Mouse (Mus musculus) adrenal gland, postnatal 10 days (tissue): ENCODE measurements at regions not wholly inside any gene's neighbourhood (a gene's known extent, or its start where the extent isn't known, plus 50 kb on each side); places are given as distances from the start of the nearest gene placed in this dataset.

Experiments
- DNase-seq: peaks from one replicate; pipeline ENCODE4 v3.0.0; 2021; ENCODE audit warnings: mixed read lengths

DNA sequence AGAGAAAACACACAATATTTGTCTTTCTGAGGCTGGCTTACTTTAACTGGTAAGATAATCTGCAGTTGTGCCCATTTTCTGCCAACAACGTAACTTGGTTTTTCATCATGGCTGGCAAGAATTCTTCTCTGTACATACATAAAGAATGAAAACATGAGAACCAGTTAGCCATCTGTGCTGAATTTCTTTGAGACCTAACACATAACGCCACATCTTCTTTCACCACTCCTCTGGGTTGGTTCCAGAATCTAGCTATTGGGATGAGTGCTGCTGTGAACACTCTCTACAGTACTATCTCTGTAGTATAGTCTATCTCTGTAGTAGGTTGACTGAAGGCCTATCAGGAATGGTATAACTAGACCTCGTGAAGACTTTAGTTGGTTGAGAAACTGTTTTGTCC, 132.1 kb downstream of the 1700020N01Rik start:
- DNase-seq: no peak

DNA sequence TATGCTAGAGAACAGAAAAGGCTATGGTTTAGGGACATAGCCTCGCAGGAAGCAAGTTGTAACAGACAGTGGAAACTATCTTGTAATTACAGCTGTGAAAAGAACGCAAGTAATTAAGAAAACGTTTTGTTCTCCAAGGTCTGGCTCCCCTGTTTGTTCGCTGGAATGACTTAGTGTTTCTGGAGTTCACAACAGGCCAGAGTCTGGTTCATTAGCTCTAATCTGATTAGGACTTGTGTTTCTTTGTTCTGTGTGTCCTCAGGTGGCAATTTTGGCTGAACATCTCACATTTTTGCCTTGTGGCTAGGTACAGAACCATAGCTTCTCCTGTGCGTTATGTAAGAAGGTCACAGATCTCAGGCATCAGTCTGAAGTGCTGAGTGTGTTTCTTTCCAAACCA, 141.7 kb upstream of the Sgk1 start:
- no peak for DNase-seq

DNA sequence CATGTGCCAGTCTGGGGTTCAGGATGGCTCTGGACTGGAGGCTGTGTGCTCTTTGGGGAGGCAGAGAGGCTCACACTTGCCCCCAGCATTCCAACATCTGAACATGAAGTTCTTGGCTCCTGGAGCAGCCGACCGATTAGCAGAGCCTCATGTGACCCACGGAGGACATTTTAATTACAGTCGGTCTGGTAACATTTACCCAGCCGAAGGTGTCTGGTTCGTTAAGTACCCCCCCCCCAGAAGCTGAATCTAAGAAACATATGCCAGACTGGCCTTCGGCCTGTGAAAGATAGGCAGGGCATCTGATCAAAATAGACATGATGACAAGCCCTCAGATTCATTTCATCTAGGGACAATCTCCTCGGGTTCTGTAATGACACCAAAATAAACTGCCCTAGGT, 140.4 kb upstream of the Sgk1 start:
- DNase-seq: no peak

DNA sequence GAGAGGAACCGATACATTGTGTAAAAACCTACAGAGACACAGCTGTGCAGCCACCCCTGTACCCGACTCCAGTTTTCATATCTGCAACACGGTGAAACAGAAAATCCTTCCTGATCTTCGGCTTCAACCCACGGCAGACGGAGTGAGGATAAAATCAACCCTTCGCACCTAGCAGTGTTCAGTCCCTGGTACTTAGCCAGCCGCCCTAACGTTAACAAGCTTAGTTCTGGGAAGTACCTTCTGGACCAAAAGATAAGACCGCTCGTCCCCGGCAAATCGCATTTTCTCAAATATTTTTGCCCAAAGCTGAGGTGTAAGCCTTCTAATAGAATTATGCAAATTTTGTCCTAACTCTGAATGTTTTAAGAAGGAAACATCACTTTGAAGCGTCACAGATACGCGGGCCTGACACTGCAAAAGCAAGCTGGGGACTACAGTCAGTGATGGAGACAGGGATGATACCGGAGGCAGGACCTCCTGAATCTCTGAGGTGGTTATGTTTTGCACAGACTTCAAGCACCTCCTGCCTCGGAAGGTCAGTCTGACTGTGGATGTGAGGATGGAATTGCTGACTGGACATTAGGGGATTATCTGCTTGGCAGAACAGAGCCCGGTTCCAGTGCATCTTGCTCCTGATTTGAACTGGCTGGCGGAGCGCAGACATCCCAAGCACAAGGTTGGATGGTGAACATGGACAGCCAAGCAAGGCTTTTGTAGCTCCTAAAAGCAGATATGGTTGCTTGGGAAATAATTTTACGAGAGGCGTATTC, 139.8 kb upstream of the Sgk1 start:
- DNase-seq: no peak

DNA sequence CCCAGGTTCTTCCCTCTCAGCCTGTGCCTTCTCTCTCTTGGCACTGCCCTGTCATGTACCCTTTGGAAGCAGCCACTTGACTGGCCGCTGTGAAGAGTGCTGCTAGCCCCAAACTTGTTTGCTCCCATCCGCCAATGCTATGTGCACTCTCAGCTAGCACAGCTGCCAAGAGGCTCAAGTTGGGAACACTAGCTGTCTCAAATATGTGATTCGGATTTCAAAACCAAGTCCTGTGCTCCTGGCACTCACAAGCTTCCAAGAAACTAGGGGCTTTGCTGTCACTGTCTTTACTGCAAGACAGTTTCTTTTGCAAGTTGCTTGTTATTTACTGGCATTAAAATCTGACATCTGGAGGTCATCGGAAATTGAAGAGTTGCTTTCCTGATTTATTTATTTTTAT, 138.6 kb upstream of the Sgk1 start:
- DNase-seq: peak; percentile 14

DNA sequence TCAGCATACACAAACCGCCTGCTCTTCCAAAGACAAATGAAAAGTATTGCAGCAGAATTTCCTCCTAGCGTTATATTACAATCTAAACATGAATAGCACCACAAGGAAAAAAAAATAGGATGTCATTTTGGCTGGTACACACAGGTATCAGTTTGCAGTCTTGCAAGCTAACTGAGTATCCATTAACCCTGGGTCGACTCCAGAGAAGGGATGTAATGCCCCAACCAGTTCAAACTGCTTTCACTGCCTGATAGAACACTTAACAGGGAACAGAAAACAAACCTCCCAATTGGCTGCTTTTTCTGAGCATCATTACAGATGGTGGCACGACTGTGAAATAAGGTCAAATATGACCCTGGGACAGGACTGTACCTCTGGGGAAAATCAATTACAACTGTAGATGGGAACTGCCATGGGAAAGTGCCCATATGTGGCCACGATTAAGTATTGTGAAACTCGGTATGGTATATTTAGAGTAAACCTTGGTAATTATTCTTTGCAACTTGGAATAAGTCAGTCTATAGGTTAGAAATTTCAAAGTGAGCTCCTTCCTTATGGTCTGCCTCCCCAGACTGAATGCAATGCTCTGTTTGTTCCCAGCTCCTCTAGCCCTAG, 137.5 kb upstream of the Sgk1 start:
- DNase-seq: no peak

DNA sequence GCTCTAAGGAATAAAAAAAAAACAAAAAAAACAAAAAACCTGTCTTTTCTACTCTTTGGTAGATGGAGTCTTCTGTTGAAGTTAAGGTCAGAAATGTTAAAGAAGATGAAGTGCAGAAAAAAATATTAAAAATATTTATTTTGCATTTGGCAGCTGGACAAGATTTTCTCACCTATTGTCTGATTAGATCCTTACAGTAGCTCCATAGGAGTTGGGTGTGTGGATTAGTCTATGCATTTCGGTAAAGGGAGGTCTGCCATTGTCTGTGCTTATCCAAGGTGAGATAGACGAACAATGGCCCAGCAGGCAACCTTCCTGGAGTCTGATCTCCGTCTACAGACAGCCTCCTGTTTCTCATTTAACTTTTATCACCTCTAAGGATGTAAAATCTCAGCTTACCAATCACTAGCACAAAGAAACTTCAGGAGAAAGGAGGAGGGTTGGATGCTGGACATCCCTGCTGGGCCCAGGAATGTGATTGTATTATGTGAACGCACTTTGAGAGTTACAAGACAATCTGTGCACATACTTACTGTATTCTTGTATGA, 136.0 kb upstream of the Sgk1 start:
- no peak for DNase-seq

DNA sequence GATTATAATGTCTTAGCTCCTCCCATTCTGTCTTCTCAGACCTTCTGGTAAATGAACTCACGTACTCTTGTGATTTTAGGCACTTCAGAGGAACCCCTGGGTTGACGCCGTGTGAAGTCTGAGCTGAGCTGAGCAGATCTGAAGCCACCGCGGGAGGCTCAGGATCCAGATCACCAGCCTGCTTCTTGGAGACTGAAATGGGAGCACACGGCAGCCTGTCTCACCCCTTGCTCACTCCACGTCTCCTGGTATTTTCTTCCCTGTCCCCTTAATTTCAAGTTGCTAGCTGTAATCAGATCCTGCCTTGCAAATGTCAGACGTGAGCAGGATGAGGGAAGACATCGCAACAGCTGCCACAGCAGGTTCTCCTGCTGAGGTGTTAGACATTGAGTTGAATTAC, 135.3 kb upstream of the Sgk1 start:
- DNase-seq: no peak

DNA sequence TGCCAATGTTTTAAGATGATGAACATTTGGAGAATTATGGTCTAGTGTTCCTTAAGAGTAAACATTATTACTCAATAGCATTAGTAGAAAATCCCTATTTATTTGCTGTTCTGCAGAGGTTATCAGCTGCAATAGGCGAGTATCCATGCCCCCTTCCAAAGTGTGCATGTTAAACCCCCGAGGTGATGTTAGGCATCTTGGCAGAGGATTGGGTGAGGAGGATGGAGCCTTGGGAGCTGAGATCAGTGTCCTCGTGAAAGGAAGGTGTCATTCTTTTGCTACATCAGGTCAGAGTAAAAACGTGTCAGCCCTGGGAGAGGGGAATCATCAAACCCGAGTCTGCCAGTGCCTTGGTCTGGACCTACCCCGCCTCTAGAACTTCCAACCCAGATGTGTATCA, 130.7 kb upstream of the Sgk1 start:
- DNase-seq: no peak

DNA sequence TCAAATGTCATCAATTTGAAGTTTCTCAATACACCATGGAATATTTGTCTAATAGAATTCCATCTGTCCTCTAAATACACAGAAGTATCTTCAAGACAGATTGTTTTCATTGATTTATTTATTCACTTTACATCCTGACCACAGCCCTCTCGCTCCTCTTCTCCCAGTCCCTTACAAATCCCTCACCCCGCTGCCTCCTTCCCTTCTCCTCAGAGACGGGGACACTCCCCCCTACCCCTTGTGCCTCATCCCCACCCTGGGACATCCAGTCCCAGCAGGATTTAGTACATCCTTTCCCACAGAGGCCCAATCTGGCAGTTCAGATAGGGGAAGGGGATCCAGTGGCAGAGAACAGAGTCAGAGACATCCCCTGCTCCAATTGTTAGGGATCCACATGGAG, 129.6 kb upstream of the Sgk1 start:
- no peak for DNase-seq

DNA sequence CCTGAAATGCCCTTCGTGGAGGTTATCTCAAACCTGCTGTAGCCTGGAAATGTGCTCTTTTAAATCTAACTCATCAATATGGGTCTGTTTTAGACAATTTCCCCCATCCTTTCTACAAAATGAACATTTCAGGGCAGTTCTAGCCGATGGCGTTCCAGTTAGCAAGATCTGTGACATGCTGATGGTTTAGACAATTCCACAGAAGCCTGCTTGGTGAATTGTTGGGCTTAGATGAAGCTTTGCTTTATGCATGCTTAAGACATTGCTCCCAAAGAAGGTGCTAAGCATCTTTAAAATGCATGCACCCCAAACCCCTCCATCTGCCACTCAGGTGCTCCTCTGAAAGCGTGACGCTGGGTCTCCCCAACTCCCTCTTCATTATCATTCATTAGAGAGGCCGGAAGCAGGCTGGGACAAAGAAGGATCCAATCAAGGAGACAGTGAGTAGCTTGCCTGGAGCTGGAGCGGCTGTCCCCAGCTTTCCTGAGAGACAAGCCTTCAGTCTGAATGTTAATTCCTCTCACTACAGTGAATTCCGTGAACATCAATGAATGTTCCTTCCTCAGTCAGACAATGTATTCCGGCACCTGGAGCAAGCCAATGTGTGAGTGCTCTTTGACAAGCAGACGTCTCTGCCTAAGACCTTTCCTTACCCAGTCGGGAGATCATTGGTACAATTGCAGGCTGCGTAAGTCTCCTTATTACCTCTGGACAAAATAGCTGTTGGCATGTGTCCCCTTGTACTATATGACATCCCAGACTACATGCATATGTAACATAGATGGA, 127.0 kb upstream of the Sgk1 start:
- DNase-seq: no peak

DNA sequence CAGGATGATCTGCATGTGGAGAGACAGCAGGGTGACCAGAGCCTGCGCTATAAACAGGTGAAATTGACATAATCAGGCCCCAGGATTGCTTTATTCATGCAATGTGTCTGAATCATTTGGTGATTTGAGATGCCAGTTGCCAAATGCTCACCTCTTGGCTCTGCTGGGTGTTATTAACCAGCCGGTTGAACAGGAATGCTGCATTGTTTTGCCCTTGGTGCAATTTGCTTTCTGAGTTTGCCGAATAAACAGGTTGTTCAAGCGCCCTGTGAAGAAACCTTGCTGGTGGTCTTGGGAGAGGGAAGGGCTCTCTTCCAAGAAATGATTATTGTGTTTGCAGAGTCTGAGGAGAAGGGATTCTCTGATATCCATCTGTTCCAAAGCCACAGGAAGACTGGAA, 126.3 kb upstream of the Sgk1 start:
- no peak for DNase-seq

DNA sequence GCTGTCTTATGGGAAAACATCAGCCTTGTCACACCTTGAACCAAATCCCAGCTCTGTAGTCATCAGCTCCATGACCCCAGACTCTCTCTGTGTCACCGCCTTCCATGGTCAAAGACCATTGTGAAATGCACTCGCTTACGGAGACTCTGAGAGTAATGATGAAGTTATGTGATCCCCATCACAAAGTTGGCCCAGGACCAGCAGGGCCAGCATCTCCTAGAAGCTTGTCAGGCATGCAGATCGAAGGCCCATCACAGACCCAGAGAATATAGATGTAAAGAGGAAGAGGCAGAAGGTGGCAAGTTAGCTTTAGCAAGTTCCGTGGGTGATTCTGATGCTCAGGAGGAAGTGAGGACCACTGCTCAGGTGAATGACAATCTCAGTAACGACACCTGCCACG, 125.2 kb upstream of the Sgk1 start:
- peak; percentile 48 for DNase-seq

DNA sequence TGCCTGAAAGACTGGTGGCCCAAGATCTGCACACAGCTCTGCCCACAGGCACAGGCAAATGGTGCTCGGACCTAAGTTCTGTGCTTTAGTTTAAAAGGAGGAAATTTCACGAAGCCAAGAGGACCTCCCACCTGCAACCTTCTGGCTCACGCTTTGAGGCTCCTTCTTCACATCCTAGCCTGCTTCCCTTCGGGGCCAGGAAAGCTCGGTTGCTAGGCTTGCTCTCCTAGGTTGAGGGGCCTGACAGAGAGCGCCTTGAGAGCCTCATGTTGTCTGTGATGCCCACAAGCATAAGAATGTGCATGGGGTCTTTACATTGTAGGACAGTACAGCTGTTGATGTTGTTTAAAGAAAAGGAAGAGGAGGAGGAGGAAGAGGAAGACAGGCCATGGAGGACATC, 123.9 kb upstream of the Sgk1 start:
- no peak for DNase-seq

DNA sequence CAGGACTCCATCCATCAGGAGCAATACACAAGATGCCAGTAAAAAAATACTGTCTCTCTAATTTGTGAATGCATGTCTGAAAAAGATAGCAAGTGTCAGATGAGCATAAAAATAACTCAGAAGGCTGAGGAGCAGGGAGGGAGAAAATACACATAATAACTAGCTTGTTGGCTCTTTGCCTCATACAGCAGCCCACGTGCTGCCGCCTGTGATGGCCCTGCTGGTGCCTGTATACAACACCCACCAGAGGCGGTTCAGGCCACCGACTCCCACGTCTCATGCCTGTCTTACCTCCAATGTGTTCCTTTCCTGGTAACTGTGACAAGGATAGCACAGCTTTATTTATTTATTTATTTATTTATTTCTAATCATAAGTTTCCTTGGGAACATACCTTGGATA, 119.5 kb upstream of the Sgk1 start:
- no peak for DNase-seq

DNA sequence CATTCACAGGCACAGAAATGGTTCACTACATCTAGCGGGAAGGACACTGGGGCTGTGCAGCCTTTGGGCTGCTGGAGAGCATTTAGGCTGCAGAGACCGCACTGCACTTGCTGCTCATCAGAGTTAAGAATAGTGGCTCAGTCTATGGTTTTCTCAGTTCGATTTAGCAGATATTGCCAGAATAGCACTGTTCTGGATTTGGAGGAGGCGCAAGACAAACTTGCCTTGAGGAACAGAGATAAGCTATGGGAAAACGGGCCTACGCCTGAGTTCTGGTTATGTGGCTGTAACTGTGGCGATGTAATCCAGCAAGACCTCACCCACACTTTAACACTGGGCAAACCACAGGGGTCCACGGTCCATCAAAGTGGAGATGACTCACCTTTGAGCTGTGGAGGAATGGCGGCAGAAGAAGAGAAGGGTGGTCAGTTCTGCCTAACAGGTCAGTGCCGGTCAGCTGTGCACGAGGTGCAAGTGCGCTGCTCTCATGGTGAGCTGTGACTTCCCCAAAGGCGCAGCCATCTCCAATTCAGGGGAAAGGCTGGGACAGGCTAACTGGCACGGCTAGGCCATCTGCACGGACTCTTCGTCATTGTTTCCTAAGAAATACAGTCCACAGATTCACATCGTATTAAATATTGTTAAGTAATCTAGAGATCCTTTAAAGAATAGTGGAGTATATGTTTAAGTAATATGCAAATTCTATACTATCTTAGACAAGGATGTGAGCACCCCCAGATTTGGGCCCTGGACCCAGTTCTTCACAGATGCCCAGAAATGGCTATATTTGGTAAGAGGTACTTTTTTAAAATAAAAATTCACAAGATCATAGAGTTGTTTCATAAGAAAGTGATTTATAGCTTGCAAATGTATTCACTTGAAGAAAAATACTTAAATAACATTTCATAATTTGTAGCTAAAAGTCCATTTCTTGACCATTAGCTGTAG, 118.7 kb upstream of the Sgk1 start:
- no peak for DNase-seq

DNA sequence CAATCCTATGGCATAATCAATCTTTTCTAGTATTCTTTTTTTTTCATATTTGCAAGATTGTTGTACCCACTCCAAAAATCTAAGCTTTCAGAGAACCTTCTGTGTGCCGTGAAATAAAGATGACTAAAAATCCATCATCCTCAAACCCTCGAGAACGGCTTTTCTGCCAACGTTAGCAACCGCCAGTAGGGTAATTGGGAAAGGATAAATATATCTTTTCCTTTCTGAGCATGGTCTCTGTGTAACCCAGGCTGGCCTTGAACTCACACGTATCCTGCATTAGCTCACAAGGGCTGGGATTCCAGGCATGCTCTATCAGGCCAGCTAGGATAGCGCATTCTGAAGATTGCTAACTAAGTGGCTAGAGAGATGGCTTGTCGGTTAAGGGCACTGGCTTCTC, 117.9 kb upstream of the Sgk1 start:
- no peak for DNase-seq

DNA sequence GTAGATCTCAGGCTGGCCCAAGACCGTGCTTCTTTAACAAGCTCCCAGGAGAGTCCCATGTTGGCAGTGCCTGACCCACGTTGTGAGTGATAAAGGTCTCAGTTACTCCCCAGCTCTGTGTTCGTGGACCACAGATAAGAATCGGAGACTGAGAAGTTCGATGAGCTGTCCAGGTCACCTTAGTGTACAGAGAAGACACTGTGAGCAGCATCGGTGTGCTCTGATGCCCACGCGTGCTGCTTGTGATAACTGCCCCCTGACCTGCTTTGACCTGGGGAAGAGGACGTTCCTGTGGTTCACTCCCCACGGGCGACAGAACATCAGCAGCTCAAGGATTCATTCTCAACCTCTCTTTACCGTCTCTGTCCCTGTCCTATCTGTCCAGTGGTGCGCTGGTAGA, 117.1 kb upstream of the Sgk1 start:
- DNase-seq: no peak

DNA sequence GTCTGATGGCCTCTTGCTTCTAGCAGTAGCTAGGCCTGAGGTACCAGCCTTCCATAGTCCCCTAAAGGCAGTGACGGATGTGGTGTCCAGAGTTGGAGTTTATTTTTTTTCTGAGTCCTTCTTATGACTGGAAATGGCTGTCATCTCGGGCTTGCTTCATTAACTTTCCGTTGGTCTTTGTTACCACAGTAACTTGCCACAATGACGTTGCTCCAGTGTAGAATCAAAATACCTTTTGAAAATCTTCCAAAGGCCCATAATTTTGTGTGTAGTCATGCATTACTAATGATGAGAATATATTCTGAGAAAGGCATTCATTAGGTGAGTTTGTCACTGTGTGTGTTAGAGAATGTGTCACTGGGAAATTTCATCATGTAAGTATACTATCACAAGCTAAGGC, 108.4 kb upstream of the Sgk1 start:
- DNase-seq: no peak

DNA sequence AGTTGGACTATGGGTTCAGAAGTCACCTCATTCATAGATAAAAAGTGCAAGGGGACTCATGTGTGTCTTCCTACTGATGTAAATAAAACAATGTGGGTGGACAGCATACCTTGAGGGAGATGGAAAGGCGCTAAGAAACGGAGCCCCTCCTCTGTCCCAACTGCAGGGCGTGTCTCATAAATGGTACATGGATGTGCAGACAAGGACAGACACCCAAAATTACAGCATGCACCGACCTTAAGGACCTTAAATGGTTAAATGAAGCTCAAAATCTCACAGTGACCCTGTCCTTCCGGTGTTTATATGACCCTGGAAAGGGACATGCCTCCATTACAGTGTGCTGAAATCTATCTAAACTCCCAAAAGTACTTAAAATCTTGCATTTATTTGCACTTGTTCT, 106.5 kb upstream of the Sgk1 start:
- DNase-seq: no peak

DNA sequence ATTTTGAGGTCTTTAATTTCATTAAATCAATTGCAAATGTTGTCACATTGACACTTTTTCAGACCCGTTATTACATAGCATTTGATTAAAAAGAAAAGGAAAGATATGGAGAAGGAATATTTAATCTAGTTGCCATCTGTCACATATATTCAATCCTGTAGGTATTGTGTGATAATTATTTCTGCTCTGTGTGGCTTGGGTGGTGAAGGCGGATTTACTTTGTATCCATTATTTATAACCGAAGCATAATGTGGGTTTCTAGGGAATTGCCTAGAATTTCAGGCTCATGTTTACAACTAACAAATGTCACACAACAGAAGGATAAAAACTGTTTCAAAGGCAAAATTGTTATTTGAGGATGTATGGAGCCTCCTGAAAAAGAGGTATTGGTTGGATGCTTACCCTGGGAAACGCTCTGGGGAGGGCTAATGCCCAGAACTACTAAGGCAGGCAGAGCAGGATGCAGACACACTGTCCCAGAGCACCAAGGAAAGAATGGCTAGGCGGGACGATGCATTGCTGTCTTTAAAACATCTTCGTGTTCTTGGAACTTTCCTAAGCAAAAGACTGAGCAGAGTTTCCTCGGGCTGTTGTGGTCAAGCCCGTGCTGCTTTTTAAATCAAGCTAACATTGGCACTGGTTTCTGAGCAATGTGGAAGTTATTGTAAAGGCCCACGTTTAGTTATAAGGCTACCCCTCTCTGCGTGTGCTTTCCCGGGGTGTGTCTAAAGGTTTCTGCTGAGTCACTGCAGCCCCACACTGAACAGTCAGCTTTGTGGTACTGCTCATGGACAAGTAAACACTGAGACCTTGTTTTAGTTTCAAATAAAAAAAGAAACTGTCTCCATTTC, 105.8 kb upstream of the Sgk1 start:
- no peak for DNase-seq
